Mouse (Mus musculus): ENCODE measurements around the gene Unc13a. TPM values are rescaled to one million over a fixed set of nuclear protein-coding genes. Genes with fewer than 3 reads are reported as not detected.

Unc13a gene
- polyA plus RNA-seq, 1 experiment from 2014 or later, result 0.20 TPM

DNA sequence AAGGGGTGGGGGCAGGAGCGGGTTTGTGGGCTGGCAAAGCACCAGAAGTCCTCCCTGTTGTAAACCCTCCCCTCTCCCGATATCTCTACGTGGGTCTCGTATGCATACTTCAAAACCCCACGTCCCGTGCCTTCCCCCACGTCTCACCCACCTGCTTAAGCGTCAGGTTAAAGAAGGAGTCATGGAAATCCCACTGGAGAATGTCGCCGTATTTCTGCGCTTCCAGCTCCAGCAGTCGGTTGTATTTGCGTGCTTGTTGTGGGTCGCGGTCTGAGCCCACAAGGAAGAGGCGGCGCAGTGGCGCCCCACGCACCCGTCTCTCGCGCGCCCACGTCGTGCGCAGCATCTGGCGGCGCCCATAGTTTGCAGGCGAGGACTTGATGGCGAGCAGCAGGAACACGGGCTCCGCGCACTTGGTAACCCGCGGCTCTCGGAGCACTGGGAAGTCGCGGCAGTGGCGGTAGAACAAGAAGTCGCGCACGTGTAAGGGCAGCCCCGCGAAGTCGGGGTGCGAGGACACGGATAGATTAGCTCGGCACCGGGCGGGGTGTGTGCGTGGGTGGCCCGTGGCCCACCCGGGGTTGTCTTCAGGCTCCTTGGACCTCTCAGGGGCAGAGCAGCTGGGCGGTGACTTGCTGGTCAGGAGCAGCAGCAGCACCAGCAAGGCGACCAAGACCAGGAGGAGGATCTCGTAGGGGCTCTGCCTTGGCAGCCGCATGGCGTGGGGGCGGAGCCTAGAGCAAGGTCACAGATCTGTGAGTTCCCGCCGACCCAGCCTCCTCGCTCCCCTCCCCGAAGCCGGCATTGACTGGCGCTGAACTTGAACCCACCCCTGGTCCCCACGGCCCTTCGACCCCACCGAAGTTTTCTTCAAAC is 21.8 kb upstream of the Unc13a start:
- Histone ChIP-seq H3K36me3 (ENCODE audit: control insufficient read depth, insufficient read depth) (no peaks in the 10 kb centered on the region), H3K9ac (ENCODE audit: low read depth, low read length) (no peak overlapping the region), H3K4me3 (ENCODE audit: low read depth, low read length) (no peak overlapping the region), H3K27me3 (ENCODE audit: control insufficient read depth, insufficient read depth, low read depth, low read length) (peaks cover 75% of the 10 kb centered on the region), H3K4me2 (ENCODE audit: low read depth, low read length) (no peak overlapping the region), H3K9me3 (replicated peaks; ENCODE audit: control insufficient read depth, low read length) (no peaks in the 10 kb centered on the region), H3K4me1 (ENCODE audit: control insufficient read depth, low read depth, low read length) (no peaks in the 10 kb centered on the region), H3K27ac (ENCODE audit: low read length) (no peak overlapping the region)
- WGBS (ENCODE audit: insufficient replicate concordance), result 7% methylated on average over 67 of the region's 68 CpGs
- peak; percentile 13; the same call in 1 of the 2 replicates for ATAC-seq (ENCODE audit: low read depth)

DNA sequence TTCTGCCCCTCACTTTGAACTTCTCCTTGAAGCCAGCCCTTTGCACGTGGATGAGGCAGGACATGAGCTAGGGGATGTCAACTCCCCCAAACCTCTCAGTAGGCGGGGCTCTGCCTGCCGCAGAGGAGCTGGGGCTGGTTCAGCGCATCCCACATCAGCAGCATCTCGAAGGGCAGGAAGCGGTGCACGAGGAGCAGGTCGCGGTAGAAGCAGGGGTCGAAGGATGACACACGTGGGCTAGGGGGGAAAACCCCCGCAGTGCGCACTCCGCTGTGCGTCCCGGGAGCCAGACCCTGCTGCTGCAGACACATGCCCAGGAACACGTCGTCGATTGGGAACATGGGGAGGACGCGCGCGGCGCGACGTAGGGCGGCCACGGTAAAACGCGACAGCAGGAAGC is 21.0 kb upstream of the Unc13a start:
- Histone ChIP-seq H3K4me2 (ENCODE audit: low read depth, low read length) (no peak overlapping the region), H3K4me1 (ENCODE audit: control insufficient read depth, low read depth, low read length) (no peaks in the 10 kb centered on the region), H3K4me3 (ENCODE audit: low read depth, low read length) (no peak overlapping the region), H3K27ac (ENCODE audit: low read length) (no peak overlapping the region), H3K9me3 (replicated peaks; ENCODE audit: control insufficient read depth, low read length) (no peaks in the 10 kb centered on the region), H3K9ac (ENCODE audit: low read depth, low read length) (no peak overlapping the region), H3K36me3 (ENCODE audit: control insufficient read depth, insufficient read depth) (no peaks in the 10 kb centered on the region), H3K27me3 (ENCODE audit: control insufficient read depth, insufficient read depth, low read depth, low read length) (peaks cover 84% of the 10 kb centered on the region)
- no peak for ATAC-seq (ENCODE audit: low read depth)
- WGBS (ENCODE audit: insufficient replicate concordance), result 4% methylated on average over 30 of the region's 30 CpGs

DNA sequence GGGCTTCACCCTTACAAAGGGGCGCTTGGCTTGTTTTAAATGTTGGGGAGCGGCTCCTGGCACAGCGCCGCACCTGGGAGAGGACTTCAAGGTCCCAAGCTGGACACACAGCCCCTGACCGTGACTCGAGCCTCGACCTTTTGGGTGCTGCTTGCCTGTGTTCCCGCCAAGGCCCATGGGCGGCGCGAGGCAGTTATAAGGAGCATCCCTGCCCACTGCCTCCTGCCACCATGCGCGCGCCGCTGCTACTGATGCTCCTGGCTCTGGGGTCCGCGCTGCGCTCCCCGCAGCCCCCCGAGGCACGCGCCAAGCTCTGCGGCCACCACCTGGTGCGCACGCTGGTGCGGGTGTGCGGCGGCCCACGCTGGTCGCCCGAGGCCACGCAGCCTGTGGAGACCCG is 17.5 kb upstream of the Unc13a start, which contains the start of gene Insl3:
Gene Insl3 (plus strand): TSS at position 187 of the 400 bp plus-strand sequence.
- Histone ChIP-seq H3K27ac (ENCODE audit: low read length) (no peak within 1 kb of the TSS), H3K4me1 (ENCODE audit: control insufficient read depth, low read depth, low read length) (no peaks in the 10 kb centered on the region), H3K27me3 (ENCODE audit: control insufficient read depth, insufficient read depth, low read depth, low read length) (peaks cover 96% of the 10 kb centered on the region), H3K4me2 (ENCODE audit: low read depth, low read length) (no peak within 1 kb of the TSS), H3K9me3 (replicated peaks; ENCODE audit: control insufficient read depth, low read length) (no peaks in the 10 kb centered on the region), H3K36me3 (ENCODE audit: control insufficient read depth, insufficient read depth) (no peaks in the 10 kb centered on the region), H3K4me3 (ENCODE audit: low read depth, low read length) (no peak within 1 kb of the TSS), H3K9ac (ENCODE audit: low read depth, low read length) (no peak within 1 kb of the TSS)
- ATAC-seq (ENCODE audit: low read depth), result no peak
- 14% methylated on average over 33 of the region's 33 CpGs for WGBS (ENCODE audit: insufficient replicate concordance)

DNA sequence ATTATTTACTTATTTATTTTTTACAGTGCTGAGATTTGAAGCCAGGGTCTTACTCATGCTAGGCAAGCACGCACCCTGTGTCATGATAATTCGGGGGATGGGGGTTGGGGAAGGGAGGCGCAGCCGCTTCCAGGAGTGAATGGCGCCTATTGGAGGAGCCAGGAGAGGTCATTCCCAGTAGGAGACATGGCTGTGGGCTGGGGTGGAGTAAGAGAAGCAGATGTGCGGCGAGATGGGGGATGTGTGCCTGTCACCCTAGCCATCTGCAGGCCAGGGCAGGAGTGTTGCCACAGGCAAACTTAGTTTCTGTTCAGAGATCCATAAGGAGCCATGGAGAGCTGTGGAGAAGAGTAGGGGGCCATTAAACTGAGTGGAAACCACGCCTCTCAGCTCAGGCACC is 16.1 kb upstream of the Unc13a start:
- H3K36me3 ChIP-seq (ENCODE audit: control insufficient read depth, insufficient read depth), result no peaks in the 10 kb centered on the region
- no peak overlapping the region for H3K27ac ChIP-seq (ENCODE audit: low read length)
- peaks cover 87% of the 10 kb centered on the region for H3K27me3 ChIP-seq (ENCODE audit: control insufficient read depth, insufficient read depth, low read depth, low read length)
- ATAC-seq (ENCODE audit: low read depth), result no peak
- H3K9ac ChIP-seq (ENCODE audit: low read depth, low read length), result no peak overlapping the region
- H3K4me2 ChIP-seq (ENCODE audit: low read depth, low read length), result no peak overlapping the region
- no peak overlapping the region for H3K4me3 ChIP-seq (ENCODE audit: low read depth, low read length)
- H3K4me1 ChIP-seq (ENCODE audit: control insufficient read depth, low read depth, low read length), result no peaks in the 10 kb centered on the region
- 41% methylated on average over 8 of the region's 8 CpGs for WGBS (ENCODE audit: insufficient replicate concordance)
- H3K9me3 ChIP-seq (replicated peaks; ENCODE audit: control insufficient read depth, low read length), result no peaks in the 10 kb centered on the region

DNA sequence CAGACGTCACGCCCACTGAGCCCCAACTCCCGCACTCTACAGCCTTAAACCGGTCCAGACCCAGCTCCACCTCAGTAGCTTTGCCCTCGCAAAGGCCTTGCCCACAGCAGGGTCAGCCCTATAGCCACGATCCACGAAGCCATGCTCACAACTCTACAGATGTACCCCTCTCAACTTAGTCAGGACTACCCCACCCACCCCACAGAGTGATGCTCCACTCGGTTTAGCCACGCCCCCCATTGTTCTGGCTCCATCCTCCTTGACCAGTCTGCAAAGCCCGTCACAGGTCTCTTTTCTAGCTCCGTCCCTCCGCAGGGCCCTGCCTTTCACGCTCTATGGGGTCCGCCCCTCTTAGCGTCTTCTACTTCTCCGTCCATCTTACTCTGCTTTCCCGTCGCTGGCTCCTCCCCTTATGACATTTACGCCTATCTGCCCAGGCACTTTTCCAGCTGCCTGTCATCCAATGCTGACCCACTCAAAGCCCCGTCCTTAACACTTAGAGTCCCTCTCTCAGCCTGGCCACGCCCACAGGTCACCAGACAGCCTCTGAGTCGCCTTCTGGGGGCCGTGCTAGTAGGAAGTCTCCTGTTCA is 14.7 kb upstream of the Unc13a start:
- H3K9ac ChIP-seq (ENCODE audit: low read depth, low read length), result no peak overlapping the region
- H3K4me3 ChIP-seq (ENCODE audit: low read depth, low read length), result no peak overlapping the region
- no peaks in the 10 kb centered on the region for H3K36me3 ChIP-seq (ENCODE audit: control insufficient read depth, insufficient read depth)
- WGBS (ENCODE audit: insufficient replicate concordance), result 54% methylated on average over 23 of the region's 23 CpGs
- H3K27me3 ChIP-seq (ENCODE audit: control insufficient read depth, insufficient read depth, low read depth, low read length), result peaks cover 79% of the 10 kb centered on the region
- no peaks in the 10 kb centered on the region for H3K9me3 ChIP-seq (replicated peaks; ENCODE audit: control insufficient read depth, low read length)
- ATAC-seq (ENCODE audit: low read depth), result peak; percentile 32; the same call in 1 of the 2 replicates
- H3K4me1 ChIP-seq (ENCODE audit: control insufficient read depth, low read depth, low read length), result no peaks in the 10 kb centered on the region
- H3K27ac ChIP-seq (ENCODE audit: low read length), result no peak overlapping the region
- H3K4me2 ChIP-seq (ENCODE audit: low read depth, low read length), result no peak overlapping the region

DNA sequence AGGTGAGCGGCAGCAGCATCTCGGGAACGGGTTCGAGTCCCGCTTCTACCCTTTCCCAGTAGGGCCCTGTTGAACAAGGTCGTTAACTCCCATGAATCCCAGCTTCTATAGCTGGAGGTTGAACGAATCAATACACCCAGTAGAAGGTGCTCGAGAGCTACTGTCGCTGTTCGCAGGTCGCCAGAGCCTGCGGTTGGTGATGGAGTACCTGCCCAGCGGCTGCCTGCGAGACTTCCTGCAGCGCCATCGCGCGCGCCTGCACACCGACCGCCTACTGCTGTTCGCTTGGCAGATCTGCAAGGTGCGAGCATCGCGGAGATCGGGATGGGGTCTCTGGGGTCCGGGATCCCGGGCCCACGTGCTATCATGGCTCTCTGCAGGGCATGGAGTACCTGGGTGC is 14.0 kb upstream of the Unc13a start:
- H3K27me3 ChIP-seq (ENCODE audit: control insufficient read depth, insufficient read depth, low read depth, low read length), result peaks cover 74% of the 10 kb centered on the region
- no peaks in the 10 kb centered on the region for H3K4me1 ChIP-seq (ENCODE audit: control insufficient read depth, low read depth, low read length)
- ATAC-seq (ENCODE audit: low read depth), result no peak
- 59% methylated on average over 29 of the region's 29 CpGs for WGBS (ENCODE audit: insufficient replicate concordance)
- no peak overlapping the region for H3K4me3 ChIP-seq (ENCODE audit: low read depth, low read length)
- H3K9ac ChIP-seq (ENCODE audit: low read depth, low read length), result no peak overlapping the region
- H3K9me3 ChIP-seq (replicated peaks; ENCODE audit: control insufficient read depth, low read length), result no peaks in the 10 kb centered on the region
- no peaks in the 10 kb centered on the region for H3K36me3 ChIP-seq (ENCODE audit: control insufficient read depth, insufficient read depth)
- no peak overlapping the region for H3K4me2 ChIP-seq (ENCODE audit: low read depth, low read length)
- H3K27ac ChIP-seq (ENCODE audit: low read length), result no peak overlapping the region

DNA sequence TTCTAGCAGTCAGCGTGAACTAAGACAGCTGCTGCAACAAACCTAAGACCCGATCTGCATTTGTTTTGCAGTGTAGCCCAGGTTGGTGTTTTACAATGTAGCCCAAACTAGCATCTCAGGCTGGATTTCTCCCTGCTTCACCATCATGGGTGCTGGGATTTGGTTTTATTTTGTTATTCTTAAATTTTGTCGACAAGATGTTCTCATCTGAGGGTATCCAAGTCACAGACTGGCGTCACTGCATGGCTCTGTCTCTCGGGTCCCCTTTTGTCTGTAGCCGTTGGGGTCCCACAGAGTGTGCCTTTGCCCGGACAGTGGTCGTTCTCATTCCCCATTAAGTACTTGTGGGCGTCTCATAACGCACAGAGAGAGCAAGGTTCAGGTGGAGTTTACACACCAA is 13.1 kb upstream of the Unc13a start:
- WGBS (ENCODE audit: insufficient replicate concordance), result 66% methylated on average over 10 of the region's 10 CpGs
- H3K36me3 ChIP-seq (ENCODE audit: control insufficient read depth, insufficient read depth), result no peaks in the 10 kb centered on the region
- no peak overlapping the region for H3K4me2 ChIP-seq (ENCODE audit: low read depth, low read length)
- no peak overlapping the region for H3K4me3 ChIP-seq (ENCODE audit: low read depth, low read length)
- no peak for ATAC-seq (ENCODE audit: low read depth)
- peaks cover 65% of the 10 kb centered on the region for H3K27me3 ChIP-seq (ENCODE audit: control insufficient read depth, insufficient read depth, low read depth, low read length)
- H3K9me3 ChIP-seq (replicated peaks; ENCODE audit: control insufficient read depth, low read length), result no peaks in the 10 kb centered on the region
- H3K9ac ChIP-seq (ENCODE audit: low read depth, low read length), result no peak overlapping the region
- H3K4me1 ChIP-seq (ENCODE audit: control insufficient read depth, low read depth, low read length), result no peaks in the 10 kb centered on the region
- H3K27ac ChIP-seq (ENCODE audit: low read length), result no peak overlapping the region

DNA sequence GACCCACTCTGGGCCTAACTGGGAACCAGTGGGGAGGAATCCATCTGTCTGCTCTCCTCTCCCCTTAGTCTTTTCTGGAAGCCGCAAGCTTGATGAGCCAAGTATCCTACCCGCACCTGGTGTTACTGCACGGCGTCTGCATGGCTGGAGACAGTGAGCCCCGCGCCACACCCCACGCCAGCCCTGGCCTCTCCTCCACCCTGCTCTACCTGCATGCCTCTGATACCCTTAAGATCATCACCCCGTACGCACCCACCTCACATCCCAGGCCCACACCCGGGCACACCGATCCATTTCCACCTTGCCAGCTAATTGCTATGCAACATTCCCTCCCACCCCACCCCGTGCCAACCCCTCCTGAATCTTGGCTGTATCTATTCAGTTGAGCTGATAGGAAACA is 11.3 kb upstream of the Unc13a start:
- peaks cover under 1% of the 10 kb centered on the region; the same call in 1 of the 2 replicates for H3K4me1 ChIP-seq (ENCODE audit: control insufficient read depth, low read depth, low read length)
- H3K4me2 ChIP-seq (ENCODE audit: low read depth, low read length), result no peak overlapping the region
- no peaks in the 10 kb centered on the region for H3K36me3 ChIP-seq (ENCODE audit: control insufficient read depth, insufficient read depth)
- no peak overlapping the region for H3K27ac ChIP-seq (ENCODE audit: low read length)
- no peaks in the 10 kb centered on the region for H3K9me3 ChIP-seq (replicated peaks; ENCODE audit: control insufficient read depth, low read length)
- H3K4me3 ChIP-seq (ENCODE audit: low read depth, low read length), result no peak overlapping the region
- ATAC-seq (ENCODE audit: low read depth), result no peak
- H3K9ac ChIP-seq (ENCODE audit: low read depth, low read length), result no peak overlapping the region
- H3K27me3 ChIP-seq (ENCODE audit: control insufficient read depth, insufficient read depth, low read depth, low read length), result peaks cover 47% of the 10 kb centered on the region
- WGBS (ENCODE audit: insufficient replicate concordance), result 74% methylated on average over 12 of the region's 12 CpGs

DNA sequence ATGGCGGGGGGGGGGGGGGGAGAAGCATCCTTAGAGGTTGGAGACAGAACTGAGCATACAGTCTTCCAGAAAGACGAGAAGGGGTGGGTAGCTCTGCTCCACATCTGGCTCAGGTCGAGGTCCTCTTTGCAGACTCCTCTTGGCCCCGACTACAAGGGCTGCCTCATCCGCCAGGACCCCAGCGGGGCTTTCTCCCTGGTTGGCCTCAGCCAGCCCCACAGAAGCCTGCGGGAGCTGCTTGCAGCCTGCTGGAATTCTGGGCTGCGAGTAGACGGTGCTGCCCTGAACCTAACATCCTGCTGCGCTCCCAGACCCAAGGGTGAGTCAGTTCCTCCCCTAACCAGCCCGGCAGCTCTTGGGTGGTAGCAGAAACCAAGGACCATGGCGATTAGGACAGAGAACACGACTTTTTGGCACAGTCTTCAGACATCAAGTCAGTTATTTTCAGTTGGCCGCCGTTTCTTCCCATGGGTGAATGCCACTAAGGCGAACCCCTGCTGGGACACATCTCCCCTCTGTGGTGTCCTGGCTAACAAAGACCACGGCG is 9.9 kb upstream of the Unc13a start:
- Histone ChIP-seq H3K27ac (ENCODE audit: low read length) (no peak overlapping the region), H3K27me3 (ENCODE audit: control insufficient read depth, insufficient read depth, low read depth, low read length) (peaks cover 33% of the 10 kb centered on the region), H3K9me3 (replicated peaks; ENCODE audit: control insufficient read depth, low read length) (no peaks in the 10 kb centered on the region), H3K4me1 (ENCODE audit: control insufficient read depth, low read depth, low read length) (peaks cover 8% of the 10 kb centered on the region), H3K9ac (ENCODE audit: low read depth, low read length) (no peak overlapping the region), H3K36me3 (ENCODE audit: control insufficient read depth, insufficient read depth) (no peaks in the 10 kb centered on the region), H3K4me2 (ENCODE audit: low read depth, low read length) (no peak overlapping the region), H3K4me3 (ENCODE audit: low read depth, low read length) (no peak overlapping the region)
- 59% methylated on average over 18 of the region's 18 CpGs for WGBS (ENCODE audit: insufficient replicate concordance)
- no peak for ATAC-seq (ENCODE audit: low read depth)

Data from liver, embryonic 16.5 days (tissue).